Mouse (Mus musculus) kidney, embryonic 15.5 days (tissue): ENCODE measurements around the gene Olfr985. TPM values are rescaled to one million over a fixed set of nuclear protein-coding genes. Genes with fewer than 3 reads are reported as not detected.

Experiments
- ATAC-seq: fragments of 200-750 bp; cut with Nextera tagmentation; replicated peaks from 2 replicates; pipeline ENCODE4 v1.8.0; 2017; ENCODE audit warnings: moderate TSS enrichment; ENCODE audit not compliant: low FRiP score
- H3K27ac ChIP-seq: fragments of 300-500 bp; sonication (generic); 2 replicates; pipeline ENCODE4 v1.5.1; 2015; ENCODE audit warnings: mild to moderate bottlenecking, inconsistent platforms
- H3K27me3 ChIP-seq: fragments of 300-500 bp; sonication (generic); 2 replicates; pipeline ENCODE4 v1.6.1; 2015; ENCODE audit warnings: inconsistent platforms
- H3K36me3 ChIP-seq: fragments of 300-500 bp; sonication (generic); 2 replicates; pipeline ENCODE4 v1.6.1; 2015; ENCODE audit warnings: inconsistent platforms
- H3K4me1 ChIP-seq: fragments of 300-500 bp; sonication (generic); 2 replicates; pipeline ENCODE4 v1.6.1; 2015; ENCODE audit warnings: inconsistent platforms
- H3K4me2 ChIP-seq: fragments of 300-500 bp; sonication (generic); 2 replicates; pipeline ENCODE4 v1.6.1; 2015; ENCODE audit warnings: moderate library complexity, mild to moderate bottlenecking, inconsistent platforms
- H3K4me3 ChIP-seq: fragments of 300-500 bp; sonication (generic); replicated peaks from 2 replicates; pipeline ENCODE4 v1.5.1; 2015; ENCODE audit warnings: mild to moderate bottlenecking, inconsistent platforms
- H3K9ac ChIP-seq: fragments of 300-500 bp; sonication (generic); 2 replicates; pipeline ENCODE4 v1.6.1; 2015; ENCODE audit warnings: mild to moderate bottlenecking, inconsistent platforms
- H3K9me3 ChIP-seq: fragments of 300-500 bp; sonication (generic); replicated peaks from 2 replicates; pipeline ENCODE4 v1.6.1; 2016; ENCODE audit warnings: inconsistent platforms
- WGBS: fragments of 180-500 bp; shearing (Covaris S2); methylation state at CpG from one replicate; pipeline ENCODE4 v1.1.7; 2015; ENCODE audit warnings: mixed read lengths; 5-methylcytosine and 5-hydroxymethylcytosine counted together
- polyA plus RNA-seq: library from polyadenylated mRNA; unstranded; fragments of >200 nt; fragmentation: Nextera tagmentation; extraction: Ambion mirVana; gene quantifications from 2 replicates; pipeline ENCODE4 v1.2.1, GENCODE M21; 2015

The Olfr985 gene
- polyA plus RNA-seq, result not detected in 2 replicates

DNA sequence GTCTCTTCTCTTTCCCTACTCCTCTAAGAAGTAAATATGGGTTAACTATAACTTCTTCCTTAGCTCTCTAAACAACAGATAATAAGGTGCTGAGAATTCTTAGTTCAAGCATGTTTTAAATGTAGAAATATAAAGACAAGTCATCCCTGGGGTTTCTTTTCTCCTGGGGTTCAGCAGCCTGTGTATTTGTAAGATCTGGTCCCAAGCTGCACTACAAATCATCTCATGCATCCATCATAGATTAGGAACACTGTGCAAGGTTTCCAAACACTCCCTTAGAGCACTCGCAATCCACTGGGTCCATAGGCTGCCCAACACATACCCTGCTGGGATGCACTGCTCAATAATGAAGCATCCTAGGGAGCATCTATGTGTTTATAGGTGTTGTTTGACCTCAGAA lies at the start of gene Olfr985:
Gene Olfr985 (minus strand): TSS at position 101 of the 400 bp plus-strand sequence.
- no peak within 1 kb of the TSS for H3K4me2 ChIP-seq
- no peaks in the 10 kb centered on the region for H3K27me3 ChIP-seq
- no peaks in the 10 kb centered on the region for H3K4me1 ChIP-seq
- ATAC-seq, result no peak
- H3K9ac ChIP-seq, result no peak within 1 kb of the TSS
- no peaks in the 10 kb centered on the region for H3K36me3 ChIP-seq
- no peaks in the 10 kb centered on the region for H3K9me3 ChIP-seq
- no peak within 1 kb of the TSS for H3K4me3 ChIP-seq
- no peak within 1 kb of the TSS for H3K27ac ChIP-seq
- WGBS, result 92% methylated on average over 1 of the region's 1 CpGs

DNA sequence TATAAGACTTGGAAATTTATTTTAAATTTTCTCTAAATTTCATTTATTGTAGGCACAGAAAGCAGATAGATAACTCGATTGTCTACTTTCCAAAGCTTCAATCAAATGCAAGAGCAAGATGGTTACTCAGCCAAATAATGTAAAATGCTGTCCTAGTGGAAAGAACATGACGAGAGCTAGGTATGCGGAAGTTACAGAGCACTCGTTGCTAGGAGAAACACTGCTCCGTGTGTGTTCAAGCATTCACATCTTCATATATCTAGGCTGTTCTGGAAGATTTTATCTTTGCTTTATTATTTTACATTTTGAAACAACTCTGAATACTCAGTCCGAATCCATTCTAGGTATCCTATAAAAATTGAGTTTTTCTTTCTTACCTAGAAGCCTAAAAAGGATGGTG lies 47.0 kb upstream of the Olfr985 start:
- Histone ChIP-seq H3K27me3 (no peaks in the 10 kb centered on the region), H3K4me1 (no peaks in the 10 kb centered on the region), H3K9ac (no peak overlapping the region), H3K27ac (no peak overlapping the region), H3K9me3 (no peaks in the 10 kb centered on the region), H3K36me3 (no peaks in the 10 kb centered on the region), H3K4me3 (no peak overlapping the region), H3K4me2 (no peak overlapping the region)
- ATAC-seq, result peak; percentile 64; the same call in 1 of the 2 replicates
- WGBS, result 73% methylated on average over 6 of the region's 6 CpGs

DNA sequence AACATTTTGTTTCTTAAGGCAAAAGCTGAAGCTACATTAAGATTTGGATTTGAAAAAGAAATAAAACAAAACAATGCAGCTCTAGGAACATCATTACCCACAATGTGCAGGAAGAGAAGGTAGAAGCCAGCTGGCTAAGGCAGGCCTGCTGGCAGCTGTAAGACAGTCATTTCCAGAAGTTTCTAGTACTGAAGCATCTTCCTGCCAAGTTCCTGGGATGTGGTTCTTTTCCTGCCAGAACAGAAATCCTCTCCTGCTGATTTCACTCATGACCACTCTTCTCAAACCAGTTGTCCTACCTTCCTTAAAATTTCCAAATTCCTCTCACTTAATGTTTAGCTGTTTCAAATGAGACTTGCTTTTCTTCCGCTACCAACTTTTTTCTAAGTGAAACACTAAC lies 36.5 kb upstream of the Olfr985 start:
- no peak for ATAC-seq
- no peaks in the 10 kb centered on the region for H3K9me3 ChIP-seq
- no peaks in the 10 kb centered on the region for H3K27me3 ChIP-seq
- H3K36me3 ChIP-seq, result no peaks in the 10 kb centered on the region
- H3K4me2 ChIP-seq, result no peak overlapping the region
- WGBS, result 94% methylated on average over 1 of the region's 1 CpGs
- no peaks in the 10 kb centered on the region for H3K4me1 ChIP-seq
- H3K9ac ChIP-seq, result no peak overlapping the region
- no peak overlapping the region for H3K4me3 ChIP-seq
- no peak overlapping the region for H3K27ac ChIP-seq

DNA sequence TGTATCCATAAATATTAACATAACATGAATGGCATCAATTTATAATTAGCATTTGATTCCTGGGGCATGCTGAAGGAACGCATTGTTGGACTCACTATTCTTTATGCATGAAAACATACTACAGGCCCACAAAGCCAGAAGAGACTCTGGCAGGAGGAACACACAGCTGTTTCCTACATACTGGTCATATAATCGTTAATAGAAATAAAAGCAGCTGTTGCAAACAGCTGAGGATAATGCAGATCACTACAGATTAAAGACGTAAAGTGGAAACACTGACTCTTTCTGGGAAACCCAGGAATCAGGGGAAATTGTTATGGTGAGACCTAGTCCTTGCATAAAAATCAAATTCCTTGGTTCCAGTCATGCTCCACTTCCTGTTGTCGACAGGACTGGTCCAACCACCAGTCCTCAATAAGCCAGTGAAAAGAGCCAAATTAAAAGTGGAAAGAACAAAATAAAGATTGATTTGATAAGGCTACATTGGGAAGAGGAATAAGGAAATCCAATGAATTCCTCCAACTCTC lies 25.2 kb upstream of the Olfr985 start:
- H3K9me3 ChIP-seq, result no peaks in the 10 kb centered on the region
- H3K4me3 ChIP-seq, result no peak overlapping the region
- 55% methylated on average over 4 of the region's 4 CpGs for WGBS
- no peaks in the 10 kb centered on the region for H3K4me1 ChIP-seq
- H3K27me3 ChIP-seq, result no peaks in the 10 kb centered on the region
- no peak for ATAC-seq
- H3K4me2 ChIP-seq, result no peak overlapping the region
- H3K9ac ChIP-seq, result no peak overlapping the region
- H3K27ac ChIP-seq, result no peak overlapping the region
- H3K36me3 ChIP-seq, result no peaks in the 10 kb centered on the region

DNA sequence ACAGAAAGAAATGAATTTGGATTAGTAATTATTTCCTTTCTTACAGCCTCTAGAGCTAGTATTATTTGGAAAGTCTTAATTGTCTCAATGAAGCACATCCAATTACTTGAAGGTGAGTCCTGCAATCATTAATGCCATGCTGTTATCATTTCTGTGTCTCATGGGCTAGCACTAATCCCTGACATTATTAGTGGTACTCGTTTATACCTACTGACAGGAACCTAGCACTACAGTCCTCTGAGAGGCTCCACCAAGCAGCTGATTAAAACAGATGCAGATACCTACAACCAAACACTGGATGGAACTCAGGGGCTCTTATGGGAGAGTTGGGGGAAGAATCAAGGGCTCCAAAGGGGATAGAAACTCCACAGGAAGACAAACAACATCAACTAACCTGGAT lies 11.6 kb upstream of the Olfr985 start:
- H3K27ac ChIP-seq, result no peak overlapping the region
- no peaks in the 10 kb centered on the region for H3K4me1 ChIP-seq
- H3K27me3 ChIP-seq, result no peaks in the 10 kb centered on the region
- H3K4me3 ChIP-seq, result no peak overlapping the region
- no peaks in the 10 kb centered on the region for H3K9me3 ChIP-seq
- ATAC-seq, result no peak
- 24% methylated on average over 1 of the region's 1 CpGs for WGBS
- no peaks in the 10 kb centered on the region for H3K36me3 ChIP-seq
- H3K9ac ChIP-seq, result no peak overlapping the region
- H3K4me2 ChIP-seq, result no peak overlapping the region

DNA sequence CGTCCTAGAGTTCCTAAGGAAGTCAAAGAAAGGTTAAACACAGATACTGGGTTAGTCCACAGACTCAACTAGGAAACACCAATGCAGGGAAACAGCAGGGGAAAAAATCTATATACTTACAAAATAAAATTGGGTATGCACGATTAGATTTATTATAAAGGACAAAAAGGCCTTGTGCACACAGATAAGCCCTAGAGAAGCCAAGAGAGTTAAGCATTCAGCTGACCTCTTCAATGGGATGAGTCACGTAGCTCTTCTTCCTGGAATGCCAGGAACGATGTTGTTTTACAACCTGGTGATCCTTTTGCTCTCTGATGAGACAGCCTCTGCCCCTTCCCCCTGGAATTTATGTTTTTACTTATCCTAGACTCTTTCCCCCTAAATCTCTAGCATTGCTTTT lies 9.5 kb upstream of the Olfr985 start:
- no peaks in the 10 kb centered on the region for H3K4me1 ChIP-seq
- no peaks in the 10 kb centered on the region for H3K36me3 ChIP-seq
- H3K4me3 ChIP-seq, result no peak overlapping the region
- WGBS, result 55% methylated on average over 4 of the region's 4 CpGs
- no peak overlapping the region for H3K4me2 ChIP-seq
- no peak for ATAC-seq
- no peak overlapping the region for H3K9ac ChIP-seq
- no peaks in the 10 kb centered on the region for H3K9me3 ChIP-seq
- H3K27me3 ChIP-seq, result no peaks in the 10 kb centered on the region
- H3K27ac ChIP-seq, result no peak overlapping the region

DNA sequence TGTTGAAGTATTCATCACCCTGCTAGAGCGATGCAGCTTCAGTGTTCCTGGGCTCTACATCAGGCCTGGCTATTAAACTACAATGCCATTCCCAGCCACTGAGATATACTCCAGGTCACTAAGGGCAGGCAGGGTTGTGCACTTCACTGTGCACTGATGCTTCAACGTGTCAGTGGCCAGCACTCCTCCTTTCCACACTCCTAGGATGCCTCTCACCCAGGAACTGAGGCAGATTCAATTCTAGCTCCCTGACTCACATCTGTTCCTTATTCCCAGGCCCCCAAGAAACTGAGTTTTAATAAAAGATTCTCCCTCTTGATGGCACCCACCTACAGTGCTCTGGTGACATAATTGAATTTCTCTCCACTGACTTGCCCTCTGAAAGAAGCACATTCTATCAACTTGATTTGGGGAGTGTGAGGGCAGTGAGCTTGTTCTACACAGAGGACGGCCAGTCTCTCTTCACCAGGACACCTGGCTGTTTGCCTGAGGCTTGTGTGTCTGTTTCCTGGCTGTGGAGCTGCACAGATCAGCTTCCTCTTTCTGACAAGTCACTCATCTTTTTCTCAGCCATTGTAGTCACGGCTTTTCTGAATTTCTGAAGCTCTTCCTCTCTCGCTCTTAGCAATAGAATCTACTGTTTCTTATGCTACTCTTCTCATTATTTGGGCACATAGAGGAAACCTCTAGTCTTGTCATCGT lies 7.2 kb upstream of the Olfr985 start:
- Histone ChIP-seq H3K4me3 (no peak overlapping the region), H3K27me3 (no peaks in the 10 kb centered on the region), H3K4me1 (no peaks in the 10 kb centered on the region), H3K36me3 (no peaks in the 10 kb centered on the region), H3K4me2 (no peak overlapping the region), H3K27ac (no peak overlapping the region), H3K9me3 (no peaks in the 10 kb centered on the region), H3K9ac (no peak overlapping the region)
- ATAC-seq, result no peak
- 68% methylated on average over 6 of the region's 6 CpGs for WGBS

DNA sequence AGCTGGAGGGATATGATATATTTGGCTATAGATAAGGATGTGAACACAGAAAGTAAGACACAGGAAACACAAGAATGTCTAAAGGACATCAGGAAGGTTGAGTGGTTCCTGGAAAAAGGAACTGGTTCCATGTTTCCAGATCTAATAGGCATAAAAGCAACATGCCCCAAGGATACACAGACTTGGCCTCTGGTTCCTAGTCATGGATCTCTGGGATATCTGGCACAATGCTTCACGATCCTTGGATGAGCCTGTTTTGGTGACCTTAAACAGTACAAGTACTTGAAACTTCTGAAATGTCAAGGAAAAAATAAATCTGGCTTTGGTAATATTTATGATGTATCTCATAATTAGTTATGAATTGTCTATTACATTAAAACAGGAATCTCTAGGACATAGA lies 572 bp upstream of the Olfr985 start:
- no peak overlapping the region for H3K27ac ChIP-seq
- no peak overlapping the region for H3K4me3 ChIP-seq
- no peak overlapping the region for H3K9ac ChIP-seq
- H3K27me3 ChIP-seq, result no peaks in the 10 kb centered on the region
- no peak overlapping the region for H3K4me2 ChIP-seq
- 76% methylated on average over 1 of the region's 1 CpGs for WGBS
- no peaks in the 10 kb centered on the region for H3K4me1 ChIP-seq
- ATAC-seq, result no peak
- H3K9me3 ChIP-seq, result no peaks in the 10 kb centered on the region
- no peaks in the 10 kb centered on the region for H3K36me3 ChIP-seq

DNA sequence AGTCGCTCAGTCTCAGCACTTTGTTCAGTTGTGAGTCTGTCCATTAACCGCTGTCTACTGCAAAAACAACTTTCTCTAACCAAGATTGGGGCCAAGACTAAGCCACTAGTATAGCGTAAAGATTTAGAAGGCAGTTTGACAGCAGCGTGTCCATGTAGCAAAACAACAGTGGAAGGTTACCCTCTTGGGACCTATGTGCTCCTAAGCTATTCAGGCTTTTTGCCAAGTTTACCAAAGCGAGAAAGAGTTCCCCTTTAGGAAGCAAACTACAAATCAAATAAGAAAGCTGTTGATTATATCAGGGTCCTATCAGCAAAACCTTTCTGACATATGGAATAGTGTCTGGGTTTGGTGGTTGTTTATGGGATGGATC lies 12.7 kb downstream of the Olfr985 start:
- Histone ChIP-seq H3K9ac (no peak overlapping the region), H3K36me3 (no peaks in the 10 kb centered on the region), H3K4me1 (peaks cover 8% of the 10 kb centered on the region), H3K27ac (peak overlapping the region; percentile 28), H3K27me3 (no peaks in the 10 kb centered on the region), H3K9me3 (no peaks in the 10 kb centered on the region), H3K4me2 (0 out of 2 replicates have a peak overlapping the region, but pooled peaks have one; percentile 14), H3K4me3 (no peak overlapping the region)
- ATAC-seq, result no peak; the same call in 1 of the 2 replicates
- 62% methylated on average over 5 of the region's 5 CpGs for WGBS

DNA sequence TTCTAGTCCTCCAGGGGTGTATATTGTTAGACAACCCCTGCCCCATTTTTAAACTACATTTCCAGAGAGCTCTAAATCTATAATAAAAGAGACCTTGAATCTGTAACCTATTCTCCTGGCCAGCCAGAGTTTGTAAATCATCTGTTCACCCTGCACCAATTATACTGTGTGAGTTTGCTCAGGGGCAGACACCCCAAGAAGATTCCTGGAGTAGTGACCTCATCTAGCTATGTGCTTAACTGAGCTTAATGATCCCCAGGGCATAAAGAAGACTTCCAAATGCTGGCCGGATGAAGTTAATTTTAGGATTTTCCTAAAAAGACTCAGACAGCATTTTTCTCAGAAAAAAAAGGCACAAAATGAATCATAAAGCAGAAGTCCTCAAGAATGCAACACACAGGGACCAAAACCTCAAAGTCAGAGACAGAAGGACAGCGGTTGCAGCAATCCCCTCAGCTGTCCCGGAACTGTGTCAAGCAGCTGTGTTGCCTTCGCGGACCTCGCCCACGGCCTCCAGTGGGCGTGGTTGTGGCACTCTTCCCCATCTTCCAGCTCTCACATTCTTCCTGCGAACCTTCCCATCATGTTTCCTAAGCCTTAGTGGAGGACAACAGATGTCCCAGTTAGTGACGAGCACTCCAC lies 13.2 kb downstream of the Olfr985 start:
- WGBS, result 44% methylated on average over 10 of the region's 10 CpGs
- Histone ChIP-seq H3K27ac (peak overlapping the region; percentile 28), H3K4me2 (0 out of 2 replicates have a peak overlapping the region, but pooled peaks have one; percentile 14), H3K9ac (no peak overlapping the region), H3K4me3 (no peak overlapping the region), H3K36me3 (no peaks in the 10 kb centered on the region), H3K4me1 (peaks cover 8% of the 10 kb centered on the region), H3K27me3 (no peaks in the 10 kb centered on the region), H3K9me3 (no peaks in the 10 kb centered on the region)
- peak; percentile 83 for ATAC-seq

DNA sequence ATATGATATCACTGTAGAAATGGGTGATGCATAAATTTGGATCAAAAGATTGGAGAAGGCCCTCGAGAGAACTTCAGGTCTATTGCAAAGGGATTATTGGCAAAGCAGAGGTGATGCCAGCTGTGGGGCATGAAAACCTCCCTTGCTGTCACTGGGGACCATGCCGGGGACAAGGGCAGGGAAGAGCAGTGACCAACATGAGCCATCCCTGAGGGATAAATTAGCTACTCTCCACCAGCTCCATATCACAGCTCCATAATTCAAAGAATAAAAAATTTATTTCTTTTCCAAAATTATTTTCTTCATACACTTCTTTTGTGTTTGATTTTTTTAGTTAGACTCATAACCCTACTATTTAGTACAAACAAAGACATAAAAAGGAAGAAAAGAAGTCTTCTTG lies 15.9 kb downstream of the Olfr985 start, which contains the start of gene Olfr984:
Gene Olfr984 (minus strand): TSS at position 101 of the 400 bp plus-strand sequence.
- Histone ChIP-seq H3K4me3 (no peak within 1 kb of the TSS), H3K36me3 (no peaks in the 10 kb centered on the region), H3K4me1 (peaks cover 8% of the 10 kb centered on the region), H3K27ac (no peak within 1 kb of the TSS), H3K9me3 (no peaks in the 10 kb centered on the region), H3K27me3 (no peaks in the 10 kb centered on the region), H3K9ac (no peak within 1 kb of the TSS), H3K4me2 (no peak within 1 kb of the TSS)
- no peak for ATAC-seq
- WGBS, result 78% methylated on average over 2 of the region's 2 CpGs

DNA sequence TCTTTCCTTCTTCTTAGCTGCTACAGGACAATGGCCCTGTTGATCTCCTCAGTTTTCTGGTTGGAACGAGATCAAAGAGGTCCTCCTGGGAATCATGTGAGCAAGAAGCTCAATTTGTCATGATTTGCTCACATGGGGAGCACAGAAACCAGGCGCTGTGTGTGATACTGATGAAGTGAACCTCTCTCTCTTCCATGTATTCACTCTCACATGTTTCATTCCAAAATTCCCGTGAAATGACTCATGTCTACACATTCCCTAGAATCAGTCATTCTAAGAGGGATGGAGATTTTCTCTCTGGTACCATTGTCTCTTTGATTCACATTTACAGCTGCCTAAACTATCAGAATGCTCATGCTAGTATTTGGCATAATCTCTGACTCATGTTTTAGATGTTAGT lies 35.2 kb downstream of the Olfr985 start:
- Histone ChIP-seq H3K9me3 (no peaks in the 10 kb centered on the region), H3K36me3 (no peaks in the 10 kb centered on the region), H3K9ac (no peak overlapping the region), H3K27ac (no peak overlapping the region), H3K4me1 (no peaks in the 10 kb centered on the region), H3K27me3 (no peaks in the 10 kb centered on the region), H3K4me3 (no peak overlapping the region), H3K4me2 (no peak overlapping the region)
- ATAC-seq, result no peak
- 69% methylated on average over 3 of the region's 3 CpGs for WGBS
